Mouse (Mus musculus): ENCODE measurements around the gene Gpank1.

- TF ChIP-seq CTCF (conservative IDR thresholded peaks at IDR 0.05; ENCODE audit: low read length) (no peak), POU5F1 (IDR thresholded peaks at IDR 0.05; ENCODE audit: borderline replicate concordance, low read length) (no peak), NANOG (IDR thresholded peaks at IDR 0.05; ENCODE audit: borderline replicate concordance, low read length) (no peak)
These were observed 18.0 kb upstream of the Gpank1 start for GRCm38 (mm10) chr17:35103221-35103690.
